Mouse (Mus musculus): ENCODE measurements around the gene Kcnh7. TPM values are rescaled to one million over a fixed set of nuclear protein-coding genes. Genes with fewer than 3 reads are reported as not detected.

Kcnh7 gene
- polyA plus RNA-seq, 1 experiment = not detected

DNA sequence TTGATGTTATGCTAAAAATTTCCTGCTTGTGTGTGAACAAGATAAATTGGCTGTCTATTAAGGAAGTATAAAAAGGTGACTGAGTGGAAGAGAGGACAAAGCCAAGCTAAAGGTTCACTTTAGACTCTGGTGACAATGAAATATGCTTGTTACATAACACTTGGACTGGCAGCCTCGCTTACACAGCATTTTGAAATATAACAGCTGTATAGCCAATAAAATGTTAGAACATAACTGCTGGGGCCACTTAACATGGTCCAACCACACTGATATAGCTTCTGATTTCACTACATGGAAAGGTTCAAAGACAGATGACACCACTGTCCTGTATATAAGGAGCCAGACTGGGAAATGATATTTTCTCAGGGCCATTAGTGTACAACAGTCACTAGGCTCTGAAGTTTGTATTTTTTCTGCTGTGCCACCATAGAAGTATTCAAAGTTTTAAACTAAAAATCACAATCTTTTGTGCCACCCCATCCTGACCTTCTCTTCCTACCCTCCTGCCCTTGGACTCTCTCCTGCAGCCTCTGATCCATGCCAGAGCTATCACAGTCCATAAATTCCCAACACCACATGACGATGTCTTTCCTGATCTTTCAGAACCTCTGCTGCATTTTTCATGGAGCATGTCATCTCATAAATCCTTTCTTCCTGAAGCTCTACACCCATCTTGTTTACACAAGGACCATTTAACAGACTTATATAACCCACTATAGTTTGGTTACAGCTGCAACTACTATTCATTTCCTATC lies 56.1 kb downstream of the Kcnh7 start:
- Histone ChIP-seq H3K36me3 (ENCODE audit: control insufficient read depth, insufficient read depth) (no peaks in the 10 kb centered on the region), H3K79me2 (ENCODE audit: control insufficient read depth, insufficient read depth) (no peaks in the 10 kb centered on the region), H3K79me3 (ENCODE audit: low read depth) (no peaks in the 10 kb centered on the region), H3ac (ENCODE audit: control insufficient read depth, insufficient read length, low read depth) (no peak overlapping the region), H3K27me3 (ENCODE audit: control insufficient read depth, insufficient read depth, insufficient read length) (no peaks in the 10 kb centered on the region), H3K4me3 (ENCODE audit: insufficient read depth, poor library complexity, severe bottlenecking) (no peak overlapping the region)
- TF ChIP-seq MYOD1 (IDR thresholded peaks at IDR 0.05; ENCODE audit: control insufficient read depth, insufficient read length, low read depth) (no peak), CEBPB (IDR thresholded peaks at IDR 0.05; ENCODE audit: low read depth) (no peak), CTCF (IDR thresholded peaks at IDR 0.05; ENCODE audit: control insufficient read depth, insufficient read depth, insufficient read length) (no peak), FOSL1 (IDR thresholded peaks at IDR 0.05; ENCODE audit: insufficient read depth, low read length, poor library complexity, severe bottlenecking) (no peak), MAX (IDR thresholded peaks at IDR 0.05) (no peak), USF1 (IDR thresholded peaks at IDR 0.05; ENCODE audit: low read depth) (no peak), MYOG (IDR thresholded peaks at IDR 0.05; ENCODE audit: control insufficient read depth, extremely low read depth, insufficient read length) (no peak)

DNA sequence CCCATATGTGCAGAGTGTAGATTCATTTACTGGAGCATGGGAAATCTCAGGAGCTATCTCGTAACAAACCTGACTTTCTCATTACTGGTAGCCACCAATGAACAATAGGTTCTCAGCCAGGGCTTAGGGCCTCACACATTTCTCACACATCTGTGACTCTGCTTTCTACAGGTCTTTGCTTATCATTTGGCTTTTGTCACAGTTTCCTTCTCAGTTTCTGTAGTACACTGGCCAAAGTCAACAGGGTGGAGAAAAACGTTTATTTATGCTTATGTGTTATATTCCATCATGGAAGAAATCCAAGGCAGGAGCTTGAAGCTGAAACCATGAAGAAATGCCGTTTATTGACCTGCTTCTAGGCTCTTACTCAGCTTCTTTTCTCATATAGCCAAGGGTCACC lies 63.8 kb downstream of the Kcnh7 start:
- Histone ChIP-seq H3K36me3 (ENCODE audit: control insufficient read depth, insufficient read depth) (no peaks in the 10 kb centered on the region), H3K79me2 (ENCODE audit: control insufficient read depth, insufficient read depth) (no peaks in the 10 kb centered on the region), H3K79me3 (ENCODE audit: low read depth) (no peaks in the 10 kb centered on the region), H3K4me3 (ENCODE audit: insufficient read depth, poor library complexity, severe bottlenecking) (no peak overlapping the region), H3K27me3 (ENCODE audit: control insufficient read depth, insufficient read depth, insufficient read length) (no peaks in the 10 kb centered on the region), H3ac (ENCODE audit: control insufficient read depth, insufficient read length, low read depth) (no peak overlapping the region)
- TF ChIP-seq MYOD1 (IDR thresholded peaks at IDR 0.05; ENCODE audit: control insufficient read depth, insufficient read length, low read depth) (no peak), USF1 (IDR thresholded peaks at IDR 0.05; ENCODE audit: low read depth) (no peak), MYOG (IDR thresholded peaks at IDR 0.05; ENCODE audit: control insufficient read depth, extremely low read depth, insufficient read length) (no peak), CTCF (IDR thresholded peaks at IDR 0.05; ENCODE audit: control insufficient read depth, insufficient read depth, insufficient read length) (no peak), FOSL1 (IDR thresholded peaks at IDR 0.05; ENCODE audit: insufficient read depth, low read length, poor library complexity, severe bottlenecking) (no peak), MAX (IDR thresholded peaks at IDR 0.05) (no peak), CEBPB (IDR thresholded peaks at IDR 0.05; ENCODE audit: low read depth) (no peak)

DNA sequence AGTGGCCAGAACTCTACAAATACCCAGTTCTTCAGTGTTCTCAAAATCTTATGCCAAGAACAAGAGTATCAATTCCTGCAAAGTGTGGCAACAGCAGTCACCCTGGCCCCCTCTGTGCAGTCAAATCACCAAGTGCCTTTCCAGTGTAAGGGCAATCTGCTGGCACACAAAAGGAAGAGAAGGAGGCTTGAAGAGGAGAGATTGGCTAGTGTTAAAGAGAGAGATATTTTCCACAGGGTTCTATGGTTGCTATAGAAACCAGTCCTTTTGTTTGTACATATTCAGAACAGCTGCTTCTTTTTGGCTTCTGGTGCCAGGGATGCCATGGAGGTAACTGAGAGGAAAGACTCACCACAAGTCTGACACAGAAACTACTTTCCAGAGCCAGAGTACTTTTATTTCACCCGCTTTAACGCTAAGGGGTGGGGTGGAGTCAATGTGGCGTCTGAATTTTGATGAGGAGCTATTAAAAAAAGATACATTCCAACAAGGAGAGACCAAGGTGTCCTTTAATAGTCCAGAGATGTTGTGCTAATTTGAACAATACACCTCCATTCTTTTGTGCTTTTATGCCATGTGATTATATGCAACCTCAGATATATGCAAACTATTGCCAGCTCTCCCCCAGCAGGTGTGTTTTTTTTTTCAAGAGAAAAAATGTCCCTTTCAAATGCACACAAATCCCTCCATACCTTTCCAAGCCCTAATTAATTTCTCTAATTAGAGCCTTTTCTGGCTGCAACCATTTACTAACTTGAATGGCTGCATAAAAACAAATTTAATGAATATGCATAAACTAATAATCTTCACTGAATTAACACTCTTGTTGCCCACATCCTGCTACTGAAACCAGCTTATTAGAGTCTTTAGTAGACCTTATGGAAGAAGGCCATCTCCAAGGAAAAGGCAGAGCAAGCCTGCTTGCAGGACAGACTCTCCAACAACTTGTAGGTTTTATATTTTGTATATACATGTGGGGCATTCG lies 66.6 kb downstream of the Kcnh7 start:
- Histone ChIP-seq H3ac (ENCODE audit: control insufficient read depth, insufficient read length, low read depth) (no peak overlapping the region), H3K79me2 (ENCODE audit: control insufficient read depth, insufficient read depth) (no peaks in the 10 kb centered on the region), H3K27me3 (ENCODE audit: control insufficient read depth, insufficient read depth, insufficient read length) (no peaks in the 10 kb centered on the region), H3K36me3 (ENCODE audit: control insufficient read depth, insufficient read depth) (no peaks in the 10 kb centered on the region), H3K79me3 (ENCODE audit: low read depth) (no peaks in the 10 kb centered on the region), H3K4me3 (ENCODE audit: insufficient read depth, poor library complexity, severe bottlenecking) (no peak overlapping the region)
- no peak for TF ChIP-seq CEBPB (IDR thresholded peaks at IDR 0.05; ENCODE audit: low read depth)
- no peak for TF ChIP-seq MAX (IDR thresholded peaks at IDR 0.05)
- TF ChIP-seq FOSL1 (IDR thresholded peaks at IDR 0.05; ENCODE audit: insufficient read depth, low read length, poor library complexity, severe bottlenecking) = no peak

DNA sequence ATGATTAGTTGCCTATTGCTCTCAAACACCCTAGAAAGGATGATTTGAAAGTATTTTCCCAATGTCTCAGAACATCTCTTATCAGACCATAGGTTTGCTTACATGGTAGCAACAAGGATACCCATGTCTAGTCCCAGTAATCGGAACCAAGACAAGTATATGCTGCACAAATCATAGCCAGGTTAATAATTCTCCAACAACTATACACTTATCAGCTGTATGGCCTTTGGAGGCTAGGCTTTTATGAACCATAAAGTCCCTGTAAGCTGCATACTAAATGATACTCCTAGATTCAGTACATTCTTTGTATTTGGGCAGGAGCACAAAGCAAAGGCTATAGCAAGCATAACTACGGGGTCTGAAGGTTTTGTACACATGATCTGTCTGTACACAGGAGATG lies 78.1 kb downstream of the Kcnh7 start:
- Histone ChIP-seq H3K27me3 (ENCODE audit: control insufficient read depth, insufficient read depth, insufficient read length) (no peaks in the 10 kb centered on the region), H3K36me3 (ENCODE audit: control insufficient read depth, insufficient read depth) (no peaks in the 10 kb centered on the region), H3ac (ENCODE audit: control insufficient read depth, insufficient read length, low read depth) (no peak overlapping the region), H3K79me2 (ENCODE audit: control insufficient read depth, insufficient read depth) (no peaks in the 10 kb centered on the region), H3K79me3 (ENCODE audit: low read depth) (no peaks in the 10 kb centered on the region), H3K4me3 (ENCODE audit: insufficient read depth, poor library complexity, severe bottlenecking) (no peak overlapping the region)
- TF ChIP-seq CEBPB (IDR thresholded peaks at IDR 0.05; ENCODE audit: low read depth) (no peak), MYOG (IDR thresholded peaks at IDR 0.05; ENCODE audit: control insufficient read depth, extremely low read depth, insufficient read length) (no peak), CTCF (IDR thresholded peaks at IDR 0.05; ENCODE audit: control insufficient read depth, insufficient read depth, insufficient read length) (no peak), MAX (IDR thresholded peaks at IDR 0.05) (no peak)

DNA sequence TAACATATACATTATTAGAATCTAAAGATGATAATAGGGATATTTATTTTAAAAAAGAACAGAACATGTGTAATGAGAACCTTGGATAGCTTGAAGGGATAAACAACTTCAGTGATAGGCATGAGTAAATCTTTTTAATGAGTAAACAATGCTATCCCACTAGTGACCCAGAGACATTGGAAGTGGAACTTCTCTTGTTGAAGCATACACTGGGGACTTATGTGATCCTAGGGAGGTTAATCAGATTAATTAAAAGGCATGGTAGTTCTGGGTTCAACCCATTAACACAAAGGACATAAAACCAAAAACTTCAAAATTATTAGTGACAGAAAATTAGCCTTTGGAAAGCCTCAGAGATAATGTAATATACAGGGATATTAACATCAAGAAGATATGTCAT lies 84.4 kb downstream of the Kcnh7 start:
- H3K4me3 ChIP-seq (ENCODE audit: insufficient read depth, poor library complexity, severe bottlenecking) = no peak overlapping the region
- no peak for TF ChIP-seq MYOG (IDR thresholded peaks at IDR 0.05; ENCODE audit: control insufficient read depth, extremely low read depth, insufficient read length)

DNA sequence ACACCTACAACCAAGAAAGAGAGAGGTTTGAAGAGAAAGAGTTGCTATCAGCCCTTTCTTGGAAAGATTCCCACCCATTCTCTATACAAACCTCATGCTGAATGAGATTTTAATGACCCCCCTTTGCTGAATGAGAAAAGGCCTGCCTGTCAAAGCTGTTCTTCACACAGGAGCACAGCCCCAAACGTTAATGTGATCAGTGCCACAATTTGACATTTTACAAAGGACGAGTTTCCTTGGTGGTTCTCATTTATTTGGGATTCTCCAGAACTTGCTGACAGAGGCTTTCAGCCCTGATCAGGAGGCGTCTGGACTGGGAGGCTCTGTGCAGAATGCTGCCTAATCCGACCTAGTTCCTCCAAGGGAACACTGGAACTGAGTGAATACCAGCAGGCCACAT lies 92.3 kb downstream of the Kcnh7 start:
- no peaks in the 10 kb centered on the region for H3K79me2 ChIP-seq (ENCODE audit: control insufficient read depth, insufficient read depth)
- TF ChIP-seq CTCF (IDR thresholded peaks at IDR 0.05; ENCODE audit: control insufficient read depth, insufficient read depth, insufficient read length) (no peak), MYOG (IDR thresholded peaks at IDR 0.05; ENCODE audit: control insufficient read depth, extremely low read depth, insufficient read length) (no peak), MAX (IDR thresholded peaks at IDR 0.05) (no peak), MYOD1 (IDR thresholded peaks at IDR 0.05; ENCODE audit: control insufficient read depth, insufficient read length, low read depth) (no peak), USF1 (IDR thresholded peaks at IDR 0.05; ENCODE audit: low read depth) (no peak), FOSL1 (IDR thresholded peaks at IDR 0.05; ENCODE audit: insufficient read depth, low read length, poor library complexity, severe bottlenecking) (no peak), CEBPB (IDR thresholded peaks at IDR 0.05; ENCODE audit: low read depth) (no peak)

More for the DNA sequence above, 84.4 kb downstream of the Kcnh7 start:
- H3K79me2 ChIP-seq (ENCODE audit: control insufficient read depth, insufficient read depth) = no peaks in the 10 kb centered on the region
- H3ac ChIP-seq (ENCODE audit: control insufficient read depth, insufficient read length, low read depth) = no peak overlapping the region
- no peaks in the 10 kb centered on the region for H3K36me3 ChIP-seq (ENCODE audit: control insufficient read depth, insufficient read depth)
- no peaks in the 10 kb centered on the region for H3K79me3 ChIP-seq (ENCODE audit: low read depth)
- H3K27me3 ChIP-seq (ENCODE audit: control insufficient read depth, insufficient read depth, insufficient read length) = no peaks in the 10 kb centered on the region

More for the DNA sequence above, 92.3 kb downstream of the Kcnh7 start:
- no peaks in the 10 kb centered on the region for H3K27me3 ChIP-seq (ENCODE audit: control insufficient read depth, insufficient read depth, insufficient read length)
- no peak overlapping the region for H3K4me3 ChIP-seq (ENCODE audit: insufficient read depth, poor library complexity, severe bottlenecking)
- H3ac ChIP-seq (ENCODE audit: control insufficient read depth, insufficient read length, low read depth) = no peak overlapping the region
- no peaks in the 10 kb centered on the region for H3K79me3 ChIP-seq (ENCODE audit: low read depth)
- no peaks in the 10 kb centered on the region for H3K36me3 ChIP-seq (ENCODE audit: control insufficient read depth, insufficient read depth)

All from C2C12 (cell line).